Mouse (Mus musculus) myocyte (in vitro differentiated cells): ENCODE measurements at regions not wholly inside any gene's neighbourhood (a gene's known extent, or its start where the extent isn't known, plus 50 kb on each side); places are given as distances from the start of the nearest gene placed in this dataset.

Experiments used
- MAX ChIP-seq: IDR thresholded peaks from one replicate; pipeline ENCODE4 v1.6.1; 2011; ENCODE audit warnings: low read depth, mild to moderate bottlenecking, control low read depth
- POLR2A ChIP-seq: IDR thresholded peaks from one replicate; pipeline ENCODE4 v1.6.1; 2011; ENCODE audit warnings: low read depth, mild to moderate bottlenecking, control low read depth, moderate library complexity; ENCODE audit not compliant: insufficient read length
- POLR2AphosphoS2 ChIP-seq: IDR thresholded peaks from one replicate; pipeline ENCODE4 v1.6.1; 2011; ENCODE audit warnings: low read depth, control low read depth; ENCODE audit not compliant: insufficient read length
- USF1 ChIP-seq: IDR thresholded peaks from one replicate; pipeline ENCODE4 v1.6.1; 2011; ENCODE audit warnings: low read depth, mild to moderate bottlenecking, control low read depth, moderate library complexity

DNA sequence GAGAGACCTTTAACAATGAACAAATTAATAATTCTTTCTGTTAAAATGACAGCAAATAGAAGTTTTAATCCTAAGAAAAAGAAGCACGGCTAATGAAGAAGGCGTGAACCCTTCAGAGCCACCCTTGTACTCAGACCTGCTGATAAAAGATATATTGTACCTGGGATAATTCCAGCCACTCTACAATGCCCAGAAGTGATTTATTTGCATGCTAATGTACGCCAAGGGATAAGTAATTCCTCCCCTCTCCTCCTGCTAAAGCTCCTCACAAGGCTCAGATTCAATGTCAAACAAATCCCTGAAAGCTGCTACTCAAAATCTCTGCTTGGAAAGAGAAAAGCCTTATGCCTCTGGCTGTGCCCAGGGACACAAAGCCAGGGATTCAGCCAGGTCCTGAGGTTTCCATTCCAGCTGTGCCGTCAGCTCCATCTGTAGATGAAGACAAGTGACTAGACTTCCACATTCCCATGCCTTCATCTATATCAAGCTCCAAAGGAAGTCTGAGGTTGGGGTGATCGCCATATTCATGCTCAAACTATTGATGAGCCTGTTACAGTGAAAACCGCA, 91.3 kb upstream of the Dcbld2 start:
- TF ChIP-seq POLR2A, result no peak
- no peak for TF ChIP-seq POLR2AphosphoS2
- TF ChIP-seq MAX, result no peak
- TF ChIP-seq USF1, result no peak
